Mouse (Mus musculus) intestine, embryonic 15.5 days (tissue): ENCODE results near the gene Gm13539. TPM values are rescaled to one million over a fixed set of nuclear protein-coding genes. Genes with fewer than 3 reads are reported as not detected.
"Not testable (repeated sequence)": the region's sequence is repeated elsewhere in the genome, so short reads cannot be mapped to it uniquely, and the experiment has no call there.

ENCODE experiments used
- ATAC-seq: fragments of 200-750 bp; cut with Nextera tagmentation; 2 replicates; pipeline ENCODE4 v1.8.0; 2017; ENCODE audit warnings: moderate TSS enrichment, moderate library complexity
- H3K27ac ChIP-seq: fragments of 300-500 bp; sonication (generic); 2 replicates; pipeline ENCODE4 v1.5.1; 2015; ENCODE audit warnings: mild to moderate bottlenecking, inconsistent platforms
- H3K27me3 ChIP-seq: fragments of 300-500 bp; sonication (generic); replicated peaks from 2 replicates; pipeline ENCODE4 v1.6.1; 2015; ENCODE audit warnings: inconsistent platforms
- H3K36me3 ChIP-seq: fragments of 300-500 bp; sonication (generic); 2 replicates; pipeline ENCODE4 v1.6.1; 2015; ENCODE audit warnings: inconsistent platforms
- H3K4me1 ChIP-seq: fragments of 300-500 bp; sonication (generic); replicated peaks from 2 replicates; pipeline ENCODE4 v1.6.1; 2015; ENCODE audit warnings: inconsistent platforms
- H3K4me2 ChIP-seq: fragments of 300-500 bp; sonication (generic); replicated peaks from 2 replicates; pipeline ENCODE4 v1.6.1; 2015; ENCODE audit warnings: mild to moderate bottlenecking, inconsistent platforms
- H3K4me3 ChIP-seq: fragments of 300-500 bp; sonication (generic); replicated peaks from 2 replicates; pipeline ENCODE4 v1.5.1; 2015; ENCODE audit warnings: inconsistent platforms
- H3K9ac ChIP-seq: fragments of 300-500 bp; sonication (generic); 2 replicates; pipeline ENCODE4 v1.6.1; 2015; ENCODE audit warnings: inconsistent platforms
- H3K9me3 ChIP-seq: fragments of 300-500 bp; sonication (generic); 2 replicates; pipeline ENCODE4 v1.6.1; 2016; ENCODE audit warnings: inconsistent platforms
- WGBS: fragments of 180-500 bp; shearing (Covaris S2); methylation state at CpG from one replicate; pipeline ENCODE4 v1.1.7; 2015; 5-methylcytosine and 5-hydroxymethylcytosine counted together
- polyA plus RNA-seq: library from polyadenylated mRNA; unstranded; fragments of >200 nt; fragmentation: Nextera tagmentation; extraction: Ambion mirVana; gene quantifications from 2 replicates; pipeline ENCODE4 v1.2.1, GENCODE M21; 2015

The Gm13539 gene
- not detected in 2 replicates for polyA plus RNA-seq

GRCm38 (mm10) chr2:25781957-25782356, at the start of gene Gm13539:
TSS of gene Gm13539 (plus strand) at chr2:25782257.
- ATAC-seq = no peak
- H3K4me1 ChIP-seq = no peaks in the 10 kb centered on the region
- H3K36me3 ChIP-seq = no peaks in the 10 kb centered on the region
- H3K9ac ChIP-seq = no peak within 1 kb of the TSS
- no peaks in the 10 kb centered on the region for H3K9me3 ChIP-seq
- no peak within 1 kb of the TSS for H3K4me3 ChIP-seq
- H3K27ac ChIP-seq = no peak within 1 kb of the TSS
- H3K4me2 ChIP-seq = no peak within 1 kb of the TSS
- WGBS = 86% methylated on average over 3 of the region's 3 CpGs
- no peaks in the 10 kb centered on the region for H3K27me3 ChIP-seq

GRCm38 (mm10) chr2:25733199-25733930, 48.7 kb upstream of the Gm13539 start:
- no peak for ATAC-seq
- no peak overlapping the region for H3K27ac ChIP-seq
- H3K9me3 ChIP-seq = no peaks in the 10 kb centered on the region
- H3K4me1 ChIP-seq = no peaks in the 10 kb centered on the region
- H3K36me3 ChIP-seq = no peaks in the 10 kb centered on the region
- WGBS = 54% methylated on average over 2 of the region's 2 CpGs
- H3K9ac ChIP-seq = no peak overlapping the region
- no peak overlapping the region for H3K4me2 ChIP-seq
- H3K27me3 ChIP-seq = no peaks in the 10 kb centered on the region
- H3K4me3 ChIP-seq = no peak overlapping the region

DNA sequence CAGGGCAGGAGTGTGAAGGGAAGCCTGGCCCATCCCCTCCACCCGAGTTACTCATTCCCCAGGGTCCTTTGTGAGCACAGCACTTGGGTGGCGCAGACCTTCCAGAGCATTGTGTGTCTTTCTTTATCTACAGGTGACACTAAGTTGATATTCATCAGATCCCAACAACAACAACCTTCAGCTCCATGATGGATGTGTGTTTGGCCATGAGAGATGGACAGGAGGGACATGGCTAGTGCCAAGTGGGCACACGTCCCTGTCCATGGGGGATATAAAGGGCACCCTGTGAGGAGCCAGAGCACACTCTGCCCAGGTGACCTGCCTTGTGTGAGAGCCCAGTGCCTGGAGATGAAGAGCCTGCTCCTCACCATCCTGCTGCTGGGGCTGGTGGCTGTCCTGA, 45.3 kb upstream of the Gm13539 start, which contains the start of gene Obp2b:
TSS of gene Obp2b (plus strand) at position 301 of the 400 bp plus-strand sequence.
- H3K9me3 ChIP-seq, H3K4me1 ChIP-seq, H3K27me3 ChIP-seq, H3K4me3 ChIP-seq, H3K4me2 ChIP-seq, H3K9ac ChIP-seq, ATAC-seq, H3K36me3 ChIP-seq, H3K27ac ChIP-seq: not testable (repeated sequence)
- 72% methylated on average over 3 of the region's 3 CpGs for WGBS

GRCm38 (mm10) chr2:25741671-25742070, 40.4 kb upstream of the Gm13539 start:
- no peaks in the 10 kb centered on the region for H3K4me1 ChIP-seq
- no peak overlapping the region for H3K4me3 ChIP-seq
- no peaks in the 10 kb centered on the region for H3K9me3 ChIP-seq
- H3K9ac ChIP-seq = no peak overlapping the region
- H3K27me3 ChIP-seq = no peaks in the 10 kb centered on the region
- no peak for ATAC-seq
- no peak overlapping the region for H3K27ac ChIP-seq
- H3K4me2 ChIP-seq = no peak overlapping the region
- WGBS = 71% methylated on average over 1 of the region's 1 CpGs
- no peaks in the 10 kb centered on the region for H3K36me3 ChIP-seq

GRCm38 (mm10) chr2:25754201-25754600, 27.9 kb upstream of the Gm13539 start:
- H3K4me3 ChIP-seq = no peak overlapping the region
- no peak overlapping the region for H3K9ac ChIP-seq
- 96% methylated on average over 1 of the region's 1 CpGs for WGBS
- no peaks in the 10 kb centered on the region for H3K4me1 ChIP-seq
- no peak overlapping the region for H3K4me2 ChIP-seq
- no peaks in the 10 kb centered on the region for H3K36me3 ChIP-seq
- no peak for ATAC-seq
- no peaks in the 10 kb centered on the region for H3K27me3 ChIP-seq
- H3K27ac ChIP-seq = no peak overlapping the region
- H3K9me3 ChIP-seq = no peaks in the 10 kb centered on the region

DNA sequence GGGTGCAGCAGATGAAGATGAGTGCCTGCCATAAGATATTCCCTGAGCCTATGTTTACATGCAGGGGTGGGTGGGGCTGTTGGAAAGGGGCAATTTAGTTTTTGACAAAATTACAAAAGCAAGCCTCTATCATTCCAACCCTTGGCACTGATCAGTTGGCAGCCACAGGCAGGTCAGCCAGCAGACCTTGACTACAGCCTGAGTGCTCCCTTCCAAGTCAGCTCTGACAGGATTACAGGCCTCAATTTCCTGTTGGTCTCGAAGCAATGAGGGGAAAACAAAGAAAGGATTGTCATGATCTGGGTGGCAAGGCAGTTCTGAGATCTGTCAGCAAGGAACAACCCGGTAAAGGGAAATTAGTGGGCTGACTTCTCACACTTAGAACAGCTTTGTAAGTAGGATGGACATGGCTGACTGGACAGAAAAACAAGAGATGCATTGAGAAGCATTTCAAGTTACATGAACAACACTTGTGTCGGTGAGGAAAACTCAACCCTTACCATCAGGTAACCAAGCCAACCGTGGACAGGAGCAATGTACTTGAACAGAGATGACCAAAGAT, 23.9 kb upstream of the Gm13539 start:
- no peak overlapping the region for H3K4me2 ChIP-seq
- H3K9ac ChIP-seq = no peak overlapping the region
- no peak for ATAC-seq
- H3K27me3 ChIP-seq = no peaks in the 10 kb centered on the region
- no peaks in the 10 kb centered on the region for H3K36me3 ChIP-seq
- no peak overlapping the region for H3K27ac ChIP-seq
- H3K4me3 ChIP-seq = no peak overlapping the region
- H3K4me1 ChIP-seq = no peaks in the 10 kb centered on the region
- WGBS = 69% methylated on average over 4 of the region's 4 CpGs
- H3K9me3 ChIP-seq = no peaks in the 10 kb centered on the region

DNA sequence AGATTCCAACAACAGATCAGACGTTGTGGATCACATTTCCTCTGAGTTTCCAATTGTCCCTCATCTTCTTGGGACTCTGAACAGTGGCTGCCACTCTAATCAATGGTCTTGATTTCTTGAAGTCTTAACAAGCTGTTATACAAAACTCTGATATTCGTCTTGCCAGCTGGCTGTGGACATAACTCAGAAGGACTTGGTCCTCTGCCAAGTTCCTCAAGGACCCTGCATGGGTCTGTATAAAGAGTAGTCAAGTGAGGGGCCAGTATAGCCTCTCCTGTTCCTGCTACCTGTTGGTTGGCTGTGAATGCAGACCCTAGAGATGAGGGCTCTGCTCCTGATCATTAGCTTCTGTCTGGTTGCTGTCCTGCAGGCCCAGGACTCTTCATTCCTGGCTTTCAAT, 16.8 kb upstream of the Gm13539 start, which contains the start of gene Lcn3:
TSS of gene Lcn3 (plus strand) at position 301 of the 400 bp plus-strand sequence.
- Histone ChIP-seq H3K36me3 (no peaks in the 10 kb centered on the region), H3K9me3 (no peaks in the 10 kb centered on the region), H3K27ac (no peak within 1 kb of the TSS), H3K4me3 (no peak within 1 kb of the TSS), H3K27me3 (no peaks in the 10 kb centered on the region), H3K9ac (no peak within 1 kb of the TSS), H3K4me2 (no peak within 1 kb of the TSS), H3K4me1 (no peaks in the 10 kb centered on the region)
- ATAC-seq = no peak
- 33% methylated on average over 2 of the region's 2 CpGs for WGBS

GRCm38 (mm10) chr2:25767764-25768163, 14.3 kb upstream of the Gm13539 start:
- Histone ChIP-seq H3K9me3 (no peaks in the 10 kb centered on the region), H3K27me3 (no peaks in the 10 kb centered on the region), H3K27ac (no peak overlapping the region), H3K4me2 (no peak overlapping the region), H3K36me3 (no peaks in the 10 kb centered on the region), H3K9ac (no peak overlapping the region), H3K4me3 (no peak overlapping the region), H3K4me1 (no peaks in the 10 kb centered on the region)
- 80% methylated on average over 4 of the region's 4 CpGs for WGBS
- ATAC-seq = no peak

GRCm38 (mm10) chr2:25773507-25773906, 8.6 kb upstream of the Gm13539 start:
- Histone ChIP-seq H3K4me2 (no peak overlapping the region), H3K27me3 (no peaks in the 10 kb centered on the region), H3K4me3 (no peak overlapping the region), H3K4me1 (no peaks in the 10 kb centered on the region), H3K36me3 (no peaks in the 10 kb centered on the region), H3K9ac (no peak overlapping the region), H3K9me3 (no peaks in the 10 kb centered on the region), H3K27ac (no peak overlapping the region)
- no peak for ATAC-seq
- 84% methylated on average over 2 of the region's 2 CpGs for WGBS

DNA sequence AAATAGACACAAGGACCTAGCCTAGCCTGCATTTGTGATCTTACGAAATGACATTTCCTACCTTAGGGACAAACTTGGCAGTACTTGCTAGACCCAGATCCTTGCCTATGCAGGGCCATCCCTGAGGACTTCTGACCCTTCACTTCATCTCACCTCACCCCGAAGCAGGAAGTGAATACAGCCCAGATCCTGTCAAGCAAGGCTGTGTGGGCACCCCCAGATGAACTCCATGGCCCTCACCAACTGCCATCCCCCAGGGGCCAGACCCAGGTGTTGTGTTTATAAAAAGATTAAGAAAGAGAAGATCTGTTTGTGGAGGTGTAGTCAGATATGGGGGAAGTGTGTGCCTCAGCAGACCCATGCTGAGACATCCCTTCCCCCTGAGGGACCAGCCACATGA, 7.4 kb upstream of the Gm13539 start:
- ATAC-seq = no peak
- no peaks in the 10 kb centered on the region for H3K4me1 ChIP-seq
- no peaks in the 10 kb centered on the region for H3K36me3 ChIP-seq
- H3K4me2 ChIP-seq = no peak overlapping the region
- 72% methylated on average over 2 of the region's 2 CpGs for WGBS
- no peak overlapping the region for H3K9ac ChIP-seq
- no peaks in the 10 kb centered on the region for H3K9me3 ChIP-seq
- H3K27ac ChIP-seq = no peak overlapping the region
- no peaks in the 10 kb centered on the region for H3K27me3 ChIP-seq
- H3K4me3 ChIP-seq = no peak overlapping the region

DNA sequence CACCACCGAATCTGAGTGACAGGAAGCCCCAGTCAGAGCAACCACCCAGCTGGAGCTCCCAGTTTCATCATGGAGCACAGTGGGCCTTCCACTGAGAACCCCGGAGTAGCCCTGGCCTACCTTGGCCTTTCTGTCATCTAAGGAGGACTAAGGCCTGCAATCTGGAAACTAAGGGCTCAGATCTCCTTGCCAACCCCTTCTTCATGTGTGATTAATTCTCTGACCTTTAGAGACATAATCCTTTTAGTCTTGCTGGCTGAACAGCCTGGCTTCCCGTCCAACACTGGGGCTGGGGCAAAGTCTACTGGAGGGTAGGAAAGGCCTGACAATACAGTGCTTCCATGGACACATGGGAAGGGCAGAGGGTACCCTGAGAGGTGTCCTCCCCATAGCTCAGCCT, 6.1 kb upstream of the Gm13539 start:
- Histone ChIP-seq H3K27me3 (no peaks in the 10 kb centered on the region), H3K4me3 (no peak overlapping the region), H3K4me1 (no peaks in the 10 kb centered on the region), H3K36me3 (no peaks in the 10 kb centered on the region), H3K4me2 (no peak overlapping the region), H3K9ac (no peak overlapping the region), H3K9me3 (no peaks in the 10 kb centered on the region), H3K27ac (no peak overlapping the region)
- 72% methylated on average over 3 of the region's 3 CpGs for WGBS
- no peak for ATAC-seq

GRCm38 (mm10) chr2:25776717-25777116, 5.3 kb upstream of the Gm13539 start, which contains the start of gene Lcn11:
TSS of gene Lcn11 (plus strand) at chr2:25777017.
- Histone ChIP-seq H3K4me3 (no peak within 1 kb of the TSS), H3K9ac (no peak within 1 kb of the TSS), H3K27me3 (no peaks in the 10 kb centered on the region), H3K9me3 (no peaks in the 10 kb centered on the region), H3K36me3 (no peaks in the 10 kb centered on the region), H3K27ac (no peak within 1 kb of the TSS), H3K4me1 (no peaks in the 10 kb centered on the region), H3K4me2 (no peak within 1 kb of the TSS)
- 89% methylated on average over 1 of the region's 1 CpGs for WGBS
- ATAC-seq = no peak

DNA sequence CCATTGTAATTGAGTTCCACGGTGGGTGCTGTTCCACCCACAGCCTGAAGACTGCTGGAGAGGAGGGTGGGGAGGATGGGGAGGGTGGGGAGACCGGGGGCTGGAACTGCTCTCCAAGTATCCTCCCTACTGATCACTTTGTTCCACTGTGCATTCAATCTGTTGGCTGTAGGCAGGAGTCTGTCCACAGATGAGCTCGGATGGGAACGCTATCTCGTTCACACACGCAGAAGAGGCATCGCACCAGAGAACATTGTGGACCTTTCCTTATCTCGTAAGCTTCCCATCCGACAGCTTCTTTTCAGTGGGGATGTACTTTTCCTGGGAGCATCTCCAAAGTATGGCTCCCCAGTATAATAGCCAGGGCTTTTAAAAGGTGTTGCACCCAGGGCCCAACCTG, 3.0 kb upstream of the Gm13539 start:
- Histone ChIP-seq H3K4me1 (no peaks in the 10 kb centered on the region), H3K36me3 (no peaks in the 10 kb centered on the region), H3K9me3 (no peaks in the 10 kb centered on the region), H3K27me3 (no peaks in the 10 kb centered on the region), H3K4me3 (no peak overlapping the region), H3K9ac (no peak overlapping the region), H3K27ac (no peak overlapping the region), H3K4me2 (no peak overlapping the region)
- WGBS = 86% methylated on average over 9 of the region's 9 CpGs
- ATAC-seq = no peak
